Mouse (Mus musculus): Measurements from ENCODE around the gene Mdm2. TPM values are rescaled to one million over a fixed set of nuclear protein-coding genes. Genes with fewer than 3 reads are reported as not detected.
"Not testable (repeated sequence)": the region's sequence is repeated elsewhere in the genome, so short reads cannot be mapped to it uniquely, and the experiment has no call there.

Gene Mdm2
- total RNA-seq, 1 experiment from 2014 or later = 108 TPM

GRCm38 (mm10) chr10:117708376-117708775, 2.2 kb downstream of the Mdm2 start:
- ATAC-seq (replicated peaks in 1 of 2; ENCODE audit: insufficient read depth in 1 of 2, low FRiP score in 2 of 2, low TSS enrichment in 1 of 2, low read depth in 1 of 2, poor library complexity in 2 of 2, severe bottlenecking in 2 of 2) = no peak

- ATAC-seq (replicated peaks in 1 of 2; ENCODE audit: insufficient read depth in 1 of 2, low FRiP score in 2 of 2, low TSS enrichment in 1 of 2, low read depth in 1 of 2, poor library complexity in 2 of 2, severe bottlenecking in 2 of 2) = no peak
Measured at GRCm38 (mm10) chr10:117707114-117707838, 3.3 kb downstream of the Mdm2 start.

- no peak for ATAC-seq (replicated peaks in 1 of 2; ENCODE audit: insufficient read depth in 1 of 2, low FRiP score in 2 of 2, low TSS enrichment in 1 of 2, low read depth in 1 of 2, poor library complexity in 2 of 2, severe bottlenecking in 2 of 2)
Measured at GRCm38 (mm10) chr10:117706440-117706839, 4.1 kb downstream of the Mdm2 start.

GRCm38 (mm10) chr10:117705806-117706205, 4.8 kb downstream of the Mdm2 start:
- ATAC-seq (replicated peaks in 1 of 2; ENCODE audit: insufficient read depth in 1 of 2, low FRiP score in 2 of 2, low TSS enrichment in 1 of 2, low read depth in 1 of 2, poor library complexity in 2 of 2, severe bottlenecking in 2 of 2) = no peak

GRCm38 (mm10) chr10:117704964-117705335, 5.6 kb downstream of the Mdm2 start:
- no peak for ATAC-seq (replicated peaks in 1 of 2; ENCODE audit: insufficient read depth in 1 of 2, low FRiP score in 2 of 2, low TSS enrichment in 1 of 2, low read depth in 1 of 2, poor library complexity in 2 of 2, severe bottlenecking in 2 of 2)

- ATAC-seq (replicated peaks in 1 of 2; ENCODE audit: insufficient read depth in 1 of 2, low FRiP score in 2 of 2, low TSS enrichment in 1 of 2, low read depth in 1 of 2, poor library complexity in 2 of 2, severe bottlenecking in 2 of 2) = not testable (repeated sequence)
Measured at GRCm38 (mm10) chr10:117704314-117704963, 6.1 kb downstream of the Mdm2 start.

- no peak for ATAC-seq (replicated peaks in 1 of 2; ENCODE audit: insufficient read depth in 1 of 2, low FRiP score in 2 of 2, low TSS enrichment in 1 of 2, low read depth in 1 of 2, poor library complexity in 2 of 2, severe bottlenecking in 2 of 2)
Measured at GRCm38 (mm10) chr10:117703506-117703905, 7.1 kb downstream of the Mdm2 start.

GRCm38 (mm10) chr10:117702024-117702833, 8.3 kb downstream of the Mdm2 start:
- ATAC-seq (replicated peaks in 1 of 2; ENCODE audit: insufficient read depth in 1 of 2, low FRiP score in 2 of 2, low TSS enrichment in 1 of 2, low read depth in 1 of 2, poor library complexity in 2 of 2, severe bottlenecking in 2 of 2) = no peak

GRCm38 (mm10) chr10:117701034-117701829, 9.3 kb downstream of the Mdm2 start:
- ATAC-seq (replicated peaks in 1 of 2; ENCODE audit: insufficient read depth in 1 of 2, low FRiP score in 2 of 2, low TSS enrichment in 1 of 2, low read depth in 1 of 2, poor library complexity in 2 of 2, severe bottlenecking in 2 of 2) = no peak

- ATAC-seq (replicated peaks in 1 of 2; ENCODE audit: insufficient read depth in 1 of 2, low FRiP score in 2 of 2, low TSS enrichment in 1 of 2, low read depth in 1 of 2, poor library complexity in 2 of 2, severe bottlenecking in 2 of 2) = no peak
Measured at GRCm38 (mm10) chr10:117700450-117700849, 10.1 kb downstream of the Mdm2 start.

- ATAC-seq (replicated peaks in 1 of 2; ENCODE audit: insufficient read depth in 1 of 2, low FRiP score in 2 of 2, low TSS enrichment in 1 of 2, low read depth in 1 of 2, poor library complexity in 2 of 2, severe bottlenecking in 2 of 2) = no peak
Measured at GRCm38 (mm10) chr10:117699914-117700313, 10.6 kb downstream of the Mdm2 start.

- ATAC-seq (replicated peaks in 1 of 2; ENCODE audit: insufficient read depth in 1 of 2, low FRiP score in 2 of 2, low TSS enrichment in 1 of 2, low read depth in 1 of 2, poor library complexity in 2 of 2, severe bottlenecking in 2 of 2) = no peak
Measured at GRCm38 (mm10) chr10:117698313-117699138, 12.0 kb downstream of the Mdm2 start.

- no peak for ATAC-seq (replicated peaks in 1 of 2; ENCODE audit: insufficient read depth in 1 of 2, low FRiP score in 2 of 2, low TSS enrichment in 1 of 2, low read depth in 1 of 2, poor library complexity in 2 of 2, severe bottlenecking in 2 of 2)
Measured at GRCm38 (mm10) chr10:117697561-117698115, 12.9 kb downstream of the Mdm2 start.

- ATAC-seq (replicated peaks in 1 of 2; ENCODE audit: insufficient read depth in 1 of 2, low FRiP score in 2 of 2, low TSS enrichment in 1 of 2, low read depth in 1 of 2, poor library complexity in 2 of 2, severe bottlenecking in 2 of 2) = no peak
Measured at GRCm38 (mm10) chr10:117696827-117697560, 13.6 kb downstream of the Mdm2 start.

GRCm38 (mm10) chr10:117696021-117696826, 14.3 kb downstream of the Mdm2 start:
- ATAC-seq (replicated peaks in 1 of 2; ENCODE audit: insufficient read depth in 1 of 2, low FRiP score in 2 of 2, low TSS enrichment in 1 of 2, low read depth in 1 of 2, poor library complexity in 2 of 2, severe bottlenecking in 2 of 2) = no peak

Measured in hematopoietic stem cell, adult 5-6 weeks (primary cell).